Comparison of ENCODE assay signal across 8 mouse cellular contexts in the genomic region with DNA sequence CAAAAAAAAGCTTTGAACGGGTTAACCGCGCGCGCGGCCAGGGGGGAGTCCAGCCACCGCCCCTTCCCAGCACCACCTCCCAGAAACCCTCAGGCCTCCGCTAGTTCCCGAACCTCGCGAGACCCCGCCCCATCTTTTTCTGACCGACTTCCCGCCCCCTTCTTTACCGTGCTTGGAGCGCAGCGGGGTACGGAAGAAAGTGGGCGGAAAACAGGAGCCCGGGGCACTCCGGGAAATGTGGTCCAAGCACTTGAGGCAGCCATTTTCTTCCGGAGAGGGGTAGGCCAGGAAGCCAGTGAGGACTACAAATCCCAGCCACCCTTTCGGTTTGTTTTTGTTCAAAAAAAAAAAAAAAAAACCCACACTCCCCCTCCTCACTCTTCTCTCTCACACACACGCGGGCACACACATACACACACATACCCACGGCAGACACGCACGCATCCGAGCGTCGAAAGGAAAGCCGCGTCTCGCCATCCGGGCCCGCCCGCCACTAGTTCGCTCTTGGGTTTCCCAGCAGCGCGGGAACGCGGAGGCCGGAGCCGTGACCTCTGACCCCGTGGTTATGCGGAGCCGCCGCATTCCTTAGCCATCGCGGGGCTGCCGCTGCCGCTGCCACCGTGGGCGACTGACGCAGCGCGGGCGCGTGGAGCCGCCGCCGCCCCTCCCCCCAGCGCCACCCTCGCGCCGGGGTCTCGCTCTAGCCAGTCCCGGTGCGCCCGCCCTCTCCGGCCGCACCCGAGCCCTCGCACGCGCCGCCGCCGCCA. TPM values are rescaled to one million over a fixed set of nuclear protein-coding genes. Genes with fewer than 3 reads are reported as not detected.
A peak's percentile ranks its signal among the peaks of the same experiment; 100 is the strongest.
DNase-seq lines count a peak whose midpoint lies in the region; ATAC-seq and TF ChIP-seq lines count a peak whose summit lies in the region.

A gene (plus strand): TSS at position 376 of the 767 bp plus-strand sequence.

- peak; percentile 98 for ATAC-seq in kidney, embryonic 14.5 days (ENCODE audit: low FRiP score, low TSS enrichment)
- ATAC-seq in limb, embryonic 15.5 days (ENCODE audit: insufficient number of reproducible peaks, low FRiP score, low TSS enrichment, low read depth), result peak; percentile 98

- H3K9me3 ChIP-seq in kidney, embryonic 14.5 days (ENCODE audit: control insufficient read depth, low read length), result no peaks in the 10 kb centered on the region
- no peaks in the 10 kb centered on the region for H3K9me3 ChIP-seq in limb, embryonic 15.5 days

- peaks cover 17% of the 10 kb centered on the region for H3K4me1 ChIP-seq in bone marrow macrophage, adult 2 months (ENCODE audit: control insufficient read depth, insufficient read depth, low read length)
- peaks cover 14% of the 10 kb centered on the region for H3K4me1 ChIP-seq in embryonic fibroblast, embryonic 13.5 days (ENCODE audit: control insufficient read depth, insufficient read depth, low read length)
- H3K4me1 ChIP-seq in kidney, embryonic 14.5 days (ENCODE audit: control insufficient read depth, insufficient read depth, low read length), result peaks cover 28% of the 10 kb centered on the region
- peaks cover 28% of the 10 kb centered on the region for H3K4me1 ChIP-seq in limb, embryonic 15.5 days

- peak within 1 kb of the TSS; percentile 90 for H3K27ac ChIP-seq in bone marrow macrophage, adult 2 months (ENCODE audit: insufficient read depth, low read depth, low read length)
- H3K27ac ChIP-seq in embryonic fibroblast, embryonic 13.5 days (ENCODE audit: insufficient read depth, low read length), result peak within 1 kb of the TSS; percentile 95
- H3K27ac ChIP-seq in kidney, embryonic 14.5 days (ENCODE audit: low read depth, low read length), result peak within 1 kb of the TSS; percentile 99
- peak within 1 kb of the TSS; percentile 100 for H3K27ac ChIP-seq in limb, embryonic 15.5 days

- peak within 1 kb of the TSS; percentile 72 for H3K4me3 ChIP-seq in bone marrow macrophage, adult 2 months (ENCODE audit: insufficient read depth, low read length)
- peak within 1 kb of the TSS; percentile 82 for H3K4me3 ChIP-seq in embryonic fibroblast, embryonic 13.5 days (ENCODE audit: insufficient read depth, low read length)
- peak within 1 kb of the TSS; percentile 89 for H3K4me3 ChIP-seq in kidney, embryonic 14.5 days (ENCODE audit: low read length)
- H3K4me3 ChIP-seq in limb, embryonic 15.5 days, result peak within 1 kb of the TSS; percentile 93

- peak within 1 kb of the TSS; percentile 98 for H3K9ac ChIP-seq in kidney, embryonic 14.5 days (ENCODE audit: low read depth, low read length)
- H3K9ac ChIP-seq in limb, embryonic 15.5 days, result peak within 1 kb of the TSS; percentile 95

- H3K27me3 ChIP-seq in kidney, embryonic 14.5 days (ENCODE audit: control insufficient read depth, insufficient read depth, low read length), result no peaks in the 10 kb centered on the region
- H3K27me3 ChIP-seq in limb, embryonic 15.5 days, result no peaks in the 10 kb centered on the region

- TF ChIP-seq POLR2A in bone marrow macrophage, adult 2 months (IDR thresholded peaks at IDR 0.05; ENCODE audit: borderline replicate concordance, low read depth, low read length), result no peak
- peak; percentile 81 for TF ChIP-seq POLR2A in embryonic fibroblast, embryonic 13.5 days (IDR thresholded peaks at IDR 0.05; ENCODE audit: low read depth, low read length)

- H3K4me2 ChIP-seq in kidney, embryonic 14.5 days (replicated peaks; ENCODE audit: low read depth, low read length), result peak within 1 kb of the TSS; percentile 77
- peak within 1 kb of the TSS; percentile 63 for H3K4me2 ChIP-seq in limb, embryonic 15.5 days

- WGBS in kidney, embryonic 14.5 days, result under 1% methylated on average over 67 of the region's 79 CpGs
- under 1% methylated on average over 79 of the region's 79 CpGs for WGBS in limb, embryonic 15.5 days

- H3K36me3 ChIP-seq in kidney, embryonic 14.5 days (ENCODE audit: control insufficient read depth, insufficient read depth, low read length), result peaks cover 9% of the 10 kb centered on the region
- H3K36me3 ChIP-seq in limb, embryonic 15.5 days, result peaks cover 13% of the 10 kb centered on the region

- DNase-seq in A20 (ENCODE audit: low read depth, low spot score), result peak; percentile 99
- DNase-seq in heart, adult 9 months (ENCODE audit: low spot score in 2 of 2), result peak; percentile 97 to 98
- peak; percentile 84 for DNase-seq in monocyte, adult 2 months (ENCODE audit: low read depth in 1 of 2, low spot score in 2 of 2)
- DNase-seq in spleen, postnatal 36 days (ENCODE audit: low spot score in 2 of 2), result peak; percentile 97 to 98

- no peak for TF ChIP-seq CTCF in bone marrow macrophage, adult 2 months (IDR thresholded peaks at IDR 0.05; ENCODE audit: low read depth, low read length)
- no peak for TF ChIP-seq CTCF in embryonic fibroblast, embryonic 13.5 days (IDR thresholded peaks at IDR 0.05; ENCODE audit: borderline replicate concordance, insufficient read depth, low read length)

RNA-seq across cellular contexts. Expression of the gene that starts here (rescaled TPM):
- polyA plus RNA-seq in bone marrow macrophage, adult 2 months (2012; ENCODE audit: insufficient read depth, insufficient read length, missing spikeins), result 31.7 and 36.3 TPM in 2 replicates
- 32.0 and 33.9 TPM in 2 replicates for polyA plus RNA-seq in embryonic fibroblast, embryonic 13.5 days (2011; ENCODE audit: insufficient read length, low read depth, missing spikeins)
- 15.5 and 20.8 TPM in 2 replicates for polyA plus RNA-seq in kidney, embryonic 14.5 days (2014; fragmentation: Nextera tagmentation; extraction: Ambion mirVana)
- 9.6 and 10.5 TPM in 2 replicates for polyA plus RNA-seq in limb, embryonic 15.5 days (2015; fragmentation: Nextera tagmentation; extraction: Ambion mirVana)

Comparison
In these comparisons a context has a peak if more than half of its experiments do, and no peak if none do; other contexts are left out.
1. Peak in every context shown above with its lines: DNase-seq, ATAC-seq, H3K4me3 ChIP-seq and H3K27ac ChIP-seq.